Comparison of ENCODE assay signal across 10 mouse cellular contexts in genomic region chr15:80225796-80226195, GRCm38 (mm10). TPM values are rescaled to one million over a fixed set of nuclear protein-coding genes. Genes with fewer than 3 reads are reported as not detected.
A peak's percentile ranks its signal among the peaks of the same experiment; 100 is the strongest.
DNase-seq lines count a peak whose midpoint lies in the region; ATAC-seq and TF ChIP-seq lines count a peak whose summit lies in the region.
"Had no signal": no experiment of that assay in that cellular context is flagged by ENCODE, and none has a peak within 500 bp of the region (broad histone marks: within the 10 kb centered on the region; RNA-seq: fewer than 3 reads in every experiment).

No protein-coding gene starts in this region.

- H3K27ac ChIP-seq in heart, postnatal 0 days (ENCODE audit: low read depth) = no peak overlapping the region
- H3K27ac ChIP-seq in heart, embryonic 12.5 days (ENCODE audit: poor library complexity, severe bottlenecking) = no peak overlapping the region
- H3K27ac ChIP-seq in midbrain, postnatal 0 days (ENCODE audit: low read depth, low read length) = no peak overlapping the region
- H3K27ac ChIP-seq: embryonic facial prominence, embryonic 13.5 days; limb, embryonic 13.5 days had no signal

- peaks cover 12% of the 10 kb centered on the region for H3K4me1 ChIP-seq in heart, postnatal 0 days (ENCODE audit: control insufficient read depth, insufficient read depth)
- H3K4me1 ChIP-seq in heart, embryonic 12.5 days (replicated peaks) = peaks cover 12% of the 10 kb centered on the region
- H3K4me1 ChIP-seq in midbrain, postnatal 0 days (ENCODE audit: insufficient read depth, low read length) = no peaks in the 10 kb centered on the region
- H3K4me1 ChIP-seq: embryonic facial prominence, embryonic 13.5 days; limb, embryonic 13.5 days had no signal

- no peak overlapping the region for H3K4me3 ChIP-seq in heart, postnatal 0 days (ENCODE audit: low read depth, low read length)
- no peak overlapping the region for H3K4me3 ChIP-seq in heart, embryonic 12.5 days
- H3K4me3 ChIP-seq in midbrain, postnatal 0 days (ENCODE audit: low read depth, low read length) = no peak overlapping the region
- H3K4me3 ChIP-seq: embryonic facial prominence, embryonic 13.5 days; limb, embryonic 13.5 days had no signal

- ATAC-seq in heart, postnatal 0 days (ENCODE audit: insufficient read depth, low read depth) = peak; percentile 66; the same call in 1 of the 2 replicates
- no peak; the same call in 1 of the 2 replicates for ATAC-seq in heart, embryonic 12.5 days (ENCODE audit: insufficient number of reproducible peaks, low FRiP score)
- ATAC-seq in midbrain, postnatal 0 days (ENCODE audit: low FRiP score) = no peak
- ATAC-seq in inflammation-experienced regulatory T-cells, adult 6 months = no peak

- no peak for TF ChIP-seq EP300 in heart, postnatal 0 days (IDR thresholded peaks at IDR 0.05; ENCODE audit: low read depth)

- no peaks in the 10 kb centered on the region for H3K9me3 ChIP-seq in heart, postnatal 0 days (replicated peaks; ENCODE audit: control insufficient read depth, low read length)
- H3K9me3 ChIP-seq in heart, embryonic 12.5 days (replicated peaks) = no peaks in the 10 kb centered on the region
- H3K9me3 ChIP-seq in midbrain, postnatal 0 days (ENCODE audit: low read length) = no peaks in the 10 kb centered on the region
- H3K9me3 ChIP-seq: embryonic facial prominence, embryonic 13.5 days; limb, embryonic 13.5 days had no signal

- 50% methylated on average over 2 of the region's 2 CpGs for WGBS in heart, postnatal 0 days
- 46% methylated on average over 2 of the region's 2 CpGs for WGBS in heart, embryonic 12.5 days
- WGBS in midbrain, postnatal 0 days = 47% methylated on average over 2 of the region's 2 CpGs

- peak; percentile 71 for TF ChIP-seq CTCF in heart, postnatal 0 days (IDR thresholded peaks at IDR 0.05; ENCODE audit: low read depth)
- TF ChIP-seq CTCF in midbrain, postnatal 0 days (IDR thresholded peaks at IDR 0.05) = peak; percentile 80

- H3K36me3 ChIP-seq in heart, postnatal 0 days (replicated peaks; ENCODE audit: control insufficient read depth, insufficient read depth, low read length) = no peaks in the 10 kb centered on the region
- no peaks in the 10 kb centered on the region for H3K36me3 ChIP-seq in heart, embryonic 12.5 days
- no peaks in the 10 kb centered on the region for H3K36me3 ChIP-seq in midbrain, postnatal 0 days (ENCODE audit: insufficient read depth, low read length)
- H3K36me3 ChIP-seq: embryonic facial prominence, embryonic 13.5 days; limb, embryonic 13.5 days had no signal

- peak; percentile 66 for DNase-seq in heart, postnatal 0 days (ENCODE audit: low spot score)
- DNase-seq in 416B (ENCODE audit: low read depth) (peak; percentile 85), R1 (ENCODE audit: low read depth, low spot score) (peak; percentile 81)
- peak; percentile 61 for DNase-seq in embryo, embryonic 11 days
- peak; percentile 75 to 87 for DNase-seq in kidney, postnatal 25 days
- peak; percentile 55 for DNase-seq in midbrain, postnatal 0 days (ENCODE audit: low spot score)

- H3K27me3 ChIP-seq in heart, postnatal 0 days (ENCODE audit: control insufficient read depth, insufficient read depth, low read length) = no peaks in the 10 kb centered on the region
- no peaks in the 10 kb centered on the region for H3K27me3 ChIP-seq in heart, embryonic 12.5 days (replicated peaks)
- H3K27me3 ChIP-seq in midbrain, postnatal 0 days (ENCODE audit: insufficient read depth, low read length) = no peaks in the 10 kb centered on the region
- H3K27me3 ChIP-seq: embryonic facial prominence, embryonic 13.5 days; limb, embryonic 13.5 days had no signal

- H3K9ac ChIP-seq in heart, postnatal 0 days (replicated peaks; ENCODE audit: low read depth, low read length) = no peak overlapping the region
- no peak overlapping the region for H3K9ac ChIP-seq in heart, embryonic 12.5 days
- no peak overlapping the region for H3K9ac ChIP-seq in midbrain, postnatal 0 days (replicated peaks; ENCODE audit: low read length, poor library complexity, severe bottlenecking)
- H3K9ac ChIP-seq: embryonic facial prominence, embryonic 13.5 days; limb, embryonic 13.5 days had no signal

- H3K4me2 ChIP-seq in heart, postnatal 0 days (ENCODE audit: low read depth, low read length) = no peak overlapping the region
- no peak overlapping the region for H3K4me2 ChIP-seq in heart, embryonic 12.5 days
- H3K4me2 ChIP-seq in midbrain, postnatal 0 days (ENCODE audit: low read depth, low read length, poor library complexity, severe bottlenecking) = no peak overlapping the region
- H3K4me2 ChIP-seq: embryonic facial prominence, embryonic 13.5 days; limb, embryonic 13.5 days had no signal

RNA-seq across cellular contexts. Expression of gene Mief1, which starts 8.0 kb away (rescaled TPM):
- 34.5 and 39.8 TPM in 2 replicates for total RNA-seq in heart, postnatal 0 days (2014; rRNA removed; ENCODE audit: low replicate concordance)
- 17.0 and 17.8 TPM in 2 replicates for polyA plus RNA-seq in heart, postnatal 0 days (2015; fragmentation: Nextera tagmentation; extraction: Ambion mirVana)
- 31.4 and 33.2 TPM in 2 replicates for polyA plus RNA-seq in heart, embryonic 12.5 days (2016; fragmentation: Nextera tagmentation; extraction: Ambion mirVana)
- 46.3 and 47.2 TPM in 2 replicates for total RNA-seq in midbrain, postnatal 0 days (2014; rRNA removed)
- polyA plus RNA-seq in midbrain, postnatal 0 days (2015; fragmentation: Nextera tagmentation; extraction: Ambion mirVana) = 19.4 and 21.9 TPM in 2 replicates
- 10 to 100 TPM; 29.1 to 39.4 (median 34.2) TPM for polyA plus RNA-seq in inflammation-experienced regulatory T-cells, adult 6 months (2017; shearing (Covaris generic))

RNA-seq across cellular contexts. Expression of gene AC140267.1, which starts 9.8 kb away (rescaled TPM):
- not detected in 2 replicates for total RNA-seq in heart, postnatal 0 days (2014; rRNA removed; ENCODE audit: low replicate concordance)
- not detected in 2 replicates for polyA plus RNA-seq in heart, postnatal 0 days (2015; fragmentation: Nextera tagmentation; extraction: Ambion mirVana)
- polyA plus RNA-seq in heart, embryonic 12.5 days (2016; fragmentation: Nextera tagmentation; extraction: Ambion mirVana) = 4.0 TPM in 1 of 2 replicates, not detected in the other
- total RNA-seq in midbrain, postnatal 0 days (2014; rRNA removed) = not detected in 2 replicates
- 5.1 and 5.6 TPM in 2 replicates for polyA plus RNA-seq in midbrain, postnatal 0 days (2015; fragmentation: Nextera tagmentation; extraction: Ambion mirVana)
- 10 to 100 TPM in 1 of 3 experiments, not detected in 2; 10.7 TPM for polyA plus RNA-seq in inflammation-experienced regulatory T-cells, adult 6 months (2017; shearing (Covaris generic))
- polyA plus RNA-seq: embryonic facial prominence, embryonic 13.5 days; limb, embryonic 13.5 days had no signal

RNA-seq across cellular contexts. Expression of gene Atf4, which starts 29.2 kb away (rescaled TPM):
- 122 and 128 TPM in 2 replicates for total RNA-seq in heart, postnatal 0 days (2014; rRNA removed; ENCODE audit: low replicate concordance)
- polyA plus RNA-seq in heart, postnatal 0 days (2015; fragmentation: Nextera tagmentation; extraction: Ambion mirVana) = 63.5 and 65.0 TPM in 2 replicates
- polyA plus RNA-seq in heart, embryonic 12.5 days (2016; fragmentation: Nextera tagmentation; extraction: Ambion mirVana) = 76.4 and 79.9 TPM in 2 replicates
- 151 and 168 TPM in 2 replicates for total RNA-seq in midbrain, postnatal 0 days (2014; rRNA removed)
- polyA plus RNA-seq in midbrain, postnatal 0 days (2015; fragmentation: Nextera tagmentation; extraction: Ambion mirVana) = 107 and 110 TPM in 2 replicates
- polyA plus RNA-seq in inflammation-experienced regulatory T-cells, adult 6 months (2017; shearing (Covaris generic)) = 10 to 100 TPM; 78.7 to 96.6 (median 84.8) TPM

RNA-seq across cellular contexts. Expression of gene Rps19bp1, which starts 38.3 kb away (rescaled TPM):
- 13.7 and 21.6 TPM in 2 replicates for total RNA-seq in heart, postnatal 0 days (2014; rRNA removed; ENCODE audit: low replicate concordance)
- polyA plus RNA-seq in heart, postnatal 0 days (2015; fragmentation: Nextera tagmentation; extraction: Ambion mirVana) = 34.7 and 35.8 TPM in 2 replicates
- polyA plus RNA-seq in heart, embryonic 12.5 days (2016; fragmentation: Nextera tagmentation; extraction: Ambion mirVana) = 37.9 and 42.4 TPM in 2 replicates
- 34.5 and 43.8 TPM in 2 replicates for total RNA-seq in midbrain, postnatal 0 days (2014; rRNA removed)
- 86.9 and 87.1 TPM in 2 replicates for polyA plus RNA-seq in midbrain, postnatal 0 days (2015; fragmentation: Nextera tagmentation; extraction: Ambion mirVana)
- 10 to 100 TPM; 19.9 to 24.4 (median 21.7) TPM for polyA plus RNA-seq in inflammation-experienced regulatory T-cells, adult 6 months (2017; shearing (Covaris generic))

RNA-seq across cellular contexts. Expression of gene Mgat3, which starts 52.3 kb away (rescaled TPM):
- total RNA-seq in heart, postnatal 0 days (2014; rRNA removed; ENCODE audit: low replicate concordance) = 0.89 and 1.9 TPM in 2 replicates
- polyA plus RNA-seq in heart, postnatal 0 days (2015; fragmentation: Nextera tagmentation; extraction: Ambion mirVana) = 0.23 and 0.47 TPM in 2 replicates
- polyA plus RNA-seq in heart, embryonic 12.5 days (2016; fragmentation: Nextera tagmentation; extraction: Ambion mirVana) = 1.4 TPM in 2 replicates
- total RNA-seq in midbrain, postnatal 0 days (2014; rRNA removed) = 101 and 103 TPM in 2 replicates
- polyA plus RNA-seq in midbrain, postnatal 0 days (2015; fragmentation: Nextera tagmentation; extraction: Ambion mirVana) = 13.3 and 14.4 TPM in 2 replicates
- not detected for polyA plus RNA-seq in inflammation-experienced regulatory T-cells, adult 6 months (2017; shearing (Covaris generic))
